Mouse (Mus musculus) liver (tissue): ENCODE data around the gene Rnase10.
"Not testable (repeated sequence)": the region's sequence is repeated elsewhere in the genome, so short reads cannot be mapped to it uniquely, and the experiment has no call there.

ENCODE experiments used
- DNase-seq: peaks from one replicate; pipeline ENCODE4 v3.0.0-alpha.2; 2020; ENCODE audit warnings: mixed read lengths

Rnase10 gene

DNA sequence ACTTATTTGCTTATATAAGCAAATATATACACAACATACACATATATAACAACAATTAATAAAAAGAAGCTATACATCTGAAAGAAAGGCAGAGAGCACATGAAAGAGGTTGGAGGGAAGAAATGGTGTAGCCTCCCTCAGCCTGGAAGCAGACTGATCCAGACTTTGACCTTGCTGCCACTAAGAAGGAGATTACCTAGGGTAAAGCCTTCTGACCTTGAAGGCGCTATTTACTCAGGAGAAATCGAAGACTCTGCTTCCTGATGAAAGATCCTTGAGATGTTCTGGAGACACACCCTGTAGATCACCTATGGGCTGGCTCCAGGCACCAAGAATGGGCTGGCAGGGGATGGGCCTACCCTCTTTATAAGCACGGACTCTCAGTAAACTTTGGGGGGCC, 7.2 kb downstream of the Rnase10 start:
- DNase-seq: not testable (repeated sequence)

DNA sequence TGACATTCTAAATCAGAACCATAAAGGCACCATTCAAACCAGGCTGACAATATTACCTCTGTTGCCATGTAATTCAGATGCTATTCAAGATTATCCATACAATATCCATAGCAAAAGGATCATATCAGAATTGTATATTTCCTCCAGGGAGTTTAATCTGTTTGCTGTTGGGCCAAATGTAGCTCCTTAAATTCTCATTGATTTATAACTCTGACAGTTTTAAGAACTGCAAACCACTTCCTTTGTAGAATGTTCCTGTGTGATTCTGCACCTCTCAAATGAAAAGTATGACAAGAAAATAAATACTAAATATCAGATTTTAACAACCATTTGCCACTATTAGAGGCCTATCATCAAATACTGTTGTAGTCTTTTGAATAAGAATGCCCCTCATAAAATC, 8.2 kb downstream of the Rnase10 start:
- no peak for DNase-seq

- DNase-seq: no peak
Observed at GRCm38 (mm10) chr14:51017256-51017655, 9.7 kb downstream of the Rnase10 start.

DNA sequence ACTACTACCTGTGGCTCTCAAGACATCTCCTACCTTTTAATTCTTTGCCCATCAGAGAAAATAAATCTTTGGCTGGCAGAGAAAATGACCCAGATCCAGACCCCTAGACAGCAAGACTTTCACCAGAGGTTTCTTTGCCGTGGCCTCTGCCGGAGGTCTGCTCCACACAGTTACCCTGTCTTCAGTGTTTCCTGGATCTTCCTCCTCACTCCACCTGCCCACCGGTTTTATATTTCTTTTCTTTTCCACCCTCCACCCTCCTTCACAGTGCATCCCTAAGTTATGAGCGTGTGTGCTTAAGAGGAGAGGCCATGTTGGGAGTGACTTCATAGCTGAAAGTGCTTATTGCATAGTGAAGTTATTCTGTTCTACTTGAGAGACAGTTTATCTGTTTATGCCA, 15.9 kb downstream of the Rnase10 start:
- no peak for DNase-seq

GRCm38 (mm10) chr14:51024820-51025219, 17.3 kb downstream of the Rnase10 start:
- no peak for DNase-seq

DNA sequence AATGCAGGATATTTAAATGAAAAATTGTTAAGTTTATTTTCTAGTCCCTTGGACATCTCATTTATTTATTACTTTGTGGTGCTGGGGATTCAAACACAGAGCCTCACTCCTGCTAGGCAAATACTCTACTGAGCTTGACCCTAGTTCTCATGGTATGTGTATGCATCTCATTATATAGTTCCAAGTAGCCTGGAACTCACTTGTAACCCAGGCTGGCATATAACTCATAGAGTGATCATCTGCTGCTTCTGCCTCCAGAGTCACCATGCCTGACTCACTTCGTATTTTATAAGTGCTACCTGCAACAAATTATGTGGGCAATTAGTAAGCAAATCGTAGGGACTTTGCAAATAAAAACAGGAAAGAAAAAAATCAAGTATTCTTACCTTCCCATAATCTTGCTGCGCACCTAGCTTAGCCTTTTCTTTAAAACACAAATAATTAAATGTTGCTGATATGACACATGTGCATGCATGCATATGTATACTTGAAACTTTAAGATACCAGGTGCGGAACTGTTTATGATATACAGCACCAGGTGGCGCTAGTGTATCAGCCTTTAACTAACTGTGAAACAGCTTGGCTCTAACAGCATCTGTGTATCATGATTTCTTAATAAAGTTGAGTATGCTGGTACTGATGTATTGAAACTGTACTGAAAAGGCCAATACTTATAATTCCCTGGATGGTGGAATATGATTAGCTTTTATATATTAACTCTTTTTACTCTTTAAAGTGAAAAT, 19.0 kb downstream of the Rnase10 start:
- DNase-seq: peak; percentile 66

GRCm38 (mm10) chr14:51027387-51028155, 20.0 kb downstream of the Rnase10 start:
- DNase-seq: no peak

- no peak for DNase-seq
Observed at GRCm38 (mm10) chr14:51035206-51035605, 27.7 kb downstream of the Rnase10 start.

GRCm38 (mm10) chr14:51036214-51036613, 28.7 kb downstream of the Rnase10 start:
- no peak for DNase-seq

DNA sequence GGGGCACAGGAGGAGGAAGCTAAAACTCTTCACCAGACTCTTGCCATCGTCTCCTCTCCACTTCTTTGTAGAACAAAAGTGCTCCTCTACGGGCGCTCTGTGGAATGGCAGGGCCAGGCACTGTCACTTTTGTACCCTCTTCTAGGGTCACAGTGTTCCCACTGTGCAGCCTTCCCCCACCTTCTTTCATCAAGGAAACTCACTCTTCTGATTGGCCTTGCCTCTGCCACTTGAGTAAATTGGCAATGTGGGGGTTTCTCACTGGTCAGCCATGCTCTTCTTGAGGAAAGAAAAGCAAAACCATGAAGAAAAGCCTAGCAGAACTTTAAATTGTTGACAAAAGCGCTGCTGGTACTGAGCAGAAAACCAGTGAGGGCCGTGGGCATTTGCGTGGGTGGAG, 34.2 kb downstream of the Rnase10 start, which contains the start of gene Rnase9:
Gene Rnase9, minus strand, starts transcription at position 101 of the 400 bp plus-strand sequence.
- no peak for DNase-seq

DNA sequence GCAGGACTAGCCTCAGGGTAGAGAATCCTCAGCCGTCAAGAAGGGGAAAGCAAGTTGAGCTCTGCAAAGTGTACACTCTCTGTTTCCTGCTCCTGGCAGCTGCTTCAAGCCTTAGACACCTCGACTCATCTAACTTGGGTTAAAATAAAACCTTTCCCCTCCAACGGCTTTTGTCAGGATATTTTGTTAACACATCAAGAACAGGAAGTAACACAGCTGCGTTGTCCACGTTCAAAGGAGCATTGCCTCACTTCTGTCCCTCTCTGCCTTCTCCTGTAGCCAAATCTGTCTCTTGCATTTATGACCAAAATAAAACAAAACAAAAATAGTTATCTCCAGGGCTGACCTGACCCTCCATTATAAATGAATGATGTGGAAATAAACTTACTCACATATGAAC, 40.3 kb downstream of the Rnase10 start:
- no peak for DNase-seq

DNA sequence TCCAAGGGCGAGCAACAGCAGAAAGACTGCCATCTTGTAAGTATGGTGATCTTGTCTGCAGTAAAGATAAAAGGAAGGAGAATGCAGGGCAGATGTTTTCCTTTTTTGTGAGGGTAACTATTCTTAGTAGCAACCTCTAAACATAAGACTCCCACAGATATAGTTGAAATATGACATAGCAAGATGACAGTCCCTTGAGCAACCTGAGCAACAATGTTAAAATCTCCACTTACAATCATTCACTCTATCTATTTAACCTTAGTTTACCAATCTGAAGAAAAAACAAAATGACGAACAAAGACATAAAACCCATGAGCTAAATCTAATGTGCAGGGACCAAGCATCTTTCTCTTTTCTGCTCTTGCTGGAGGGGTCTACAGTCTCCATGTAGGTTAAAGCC, 42.5 kb downstream of the Rnase10 start, which contains the start of gene Rnase11:
Gene Rnase11, minus strand, starts transcription at position 101 of the 400 bp plus-strand sequence.
- DNase-seq: no peak

GRCm38 (mm10) chr14:51051941-51052340, 44.4 kb downstream of the Rnase10 start:
- no peak for DNase-seq

DNA sequence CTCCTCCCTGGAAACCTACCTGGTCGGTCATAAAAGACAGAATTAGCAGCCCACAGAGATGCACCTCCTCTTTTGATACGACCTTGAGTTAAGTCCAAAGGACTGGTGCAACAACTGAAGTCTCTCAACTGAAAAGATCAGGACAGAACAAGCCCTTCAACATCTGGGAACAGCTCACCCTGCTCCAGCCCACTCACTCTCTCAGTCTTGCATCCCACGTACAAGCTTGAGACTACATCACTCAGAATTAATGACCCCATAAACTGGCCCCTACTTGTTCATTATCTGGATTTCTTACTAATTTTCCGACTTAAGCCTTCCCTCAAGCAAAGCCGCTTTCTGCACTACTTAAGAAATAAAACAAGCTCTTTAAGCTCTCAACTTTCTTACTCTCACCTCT, 45.6 kb downstream of the Rnase10 start:
- DNase-seq: no peak

GRCm38 (mm10) chr14:51054243-51055237, 47.0 kb downstream of the Rnase10 start:
- DNase-seq: no peak

DNA sequence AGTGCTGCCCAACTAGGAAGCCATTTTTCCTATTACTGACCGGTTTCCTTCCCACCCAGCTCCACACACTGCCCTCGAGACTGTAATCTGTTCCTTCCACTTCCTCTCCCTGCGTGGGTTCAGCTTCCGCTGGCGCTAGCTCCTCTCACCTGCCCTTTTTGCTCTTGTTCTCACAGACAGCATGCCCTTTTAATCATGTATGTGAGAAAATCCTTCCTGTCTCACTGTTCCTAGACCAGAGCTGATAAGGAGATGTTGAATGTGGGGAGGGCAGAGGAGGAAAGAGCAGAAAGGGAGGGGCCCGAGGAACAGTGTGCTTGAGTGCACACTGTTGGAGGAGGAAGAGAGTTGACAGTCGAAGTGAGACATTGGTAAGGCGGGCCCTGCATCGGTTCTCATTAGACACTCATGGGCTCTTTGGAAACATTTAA, 49.9 kb downstream of the Rnase10 start, which contains the start of gene Rnase12:
Gene Rnase12, minus strand, starts transcription at position 261 of the 431 bp plus-strand sequence.
- DNase-seq: peak; percentile 19
